Mouse (Mus musculus) forebrain, embryonic 11.5 days (tissue): ENCODE results near the gene Abca3. TPM values are rescaled to one million over a fixed set of nuclear protein-coding genes. Genes with fewer than 3 reads are reported as not detected.
A peak's percentile ranks its signal among the peaks of the same experiment; 100 is the strongest.

Experiments
- ATAC-seq: fragments of 200-750 bp; cut with Nextera tagmentation; replicated peaks from 2 replicates; pipeline ENCODE4 v1.8.0; 2017; ENCODE audit warnings: moderate TSS enrichment; ENCODE audit not compliant: low FRiP score
- DNase-seq: peaks from one replicate; pipeline ENCODE4 v3.0.0-alpha.2; 2017; ENCODE audit warnings: low spot score
- H3K27ac ChIP-seq: fragments of 300-500 bp; sonication (generic); 2 replicates; pipeline ENCODE4 v1.5.1; 2014; ENCODE audit warnings: low read depth, low read length
- H3K27me3 ChIP-seq: fragments of 300-500 bp; sonication (generic); 2 replicates; pipeline ENCODE4 v1.6.1; 2014; ENCODE audit warnings: mild to moderate bottlenecking, low read length, mixed read lengths; ENCODE audit not compliant: control insufficient read depth, insufficient read depth
- H3K36me3 ChIP-seq: fragments of 300-500 bp; sonication (generic); 2 replicates; pipeline ENCODE4 v1.6.1; 2014; ENCODE audit warnings: mild to moderate bottlenecking, low read length, moderate library complexity, mixed read lengths; ENCODE audit not compliant: control insufficient read depth, insufficient read depth
- H3K4me1 ChIP-seq: fragments of 300-500 bp; sonication (generic); replicated peaks from 2 replicates; pipeline ENCODE4 v1.6.1; 2014; ENCODE audit warnings: low read length, mixed read lengths; ENCODE audit not compliant: control insufficient read depth, insufficient read depth
- H3K4me2 ChIP-seq: fragments of 300-500 bp; sonication (generic); 2 replicates; pipeline ENCODE4 v1.6.1; 2014; ENCODE audit warnings: low read depth, mild to moderate bottlenecking, low read length, moderate library complexity, mixed read lengths; ENCODE audit not compliant: severe bottlenecking
- H3K4me3 ChIP-seq: fragments of 300-500 bp; sonication (generic); 2 replicates; pipeline ENCODE4 v1.5.1; 2014; ENCODE audit warnings: low read depth, low read length
- H3K9ac ChIP-seq: fragments of 300-500 bp; sonication (generic); 2 replicates; pipeline ENCODE4 v1.6.1; 2014; ENCODE audit warnings: low read length
- H3K9me3 ChIP-seq: fragments of 300-500 bp; sonication (generic); 2 replicates; pipeline ENCODE4 v1.6.1; 2016; ENCODE audit warnings: low read length, mixed read lengths; ENCODE audit not compliant: control insufficient read depth
- WGBS: fragments of 180-500 bp; shearing (Covaris S2); extraction: QIAGEN DNeasy Blood & Tissue Kit; methylation state at CpG from one replicate; pipeline ENCODE4 v1.1.7; 2014; 5-methylcytosine and 5-hydroxymethylcytosine counted together
- polyA plus RNA-seq: library from polyadenylated mRNA; unstranded; fragments of >200 nt; fragmentation: Nextera tagmentation; extraction: Ambion mirVana; gene quantifications from 2 replicates; pipeline ENCODE4 v1.2.1, GENCODE M21; 2014

The Abca3 gene
- 12.9 and 14.6 TPM in 2 replicates for polyA plus RNA-seq

DNA sequence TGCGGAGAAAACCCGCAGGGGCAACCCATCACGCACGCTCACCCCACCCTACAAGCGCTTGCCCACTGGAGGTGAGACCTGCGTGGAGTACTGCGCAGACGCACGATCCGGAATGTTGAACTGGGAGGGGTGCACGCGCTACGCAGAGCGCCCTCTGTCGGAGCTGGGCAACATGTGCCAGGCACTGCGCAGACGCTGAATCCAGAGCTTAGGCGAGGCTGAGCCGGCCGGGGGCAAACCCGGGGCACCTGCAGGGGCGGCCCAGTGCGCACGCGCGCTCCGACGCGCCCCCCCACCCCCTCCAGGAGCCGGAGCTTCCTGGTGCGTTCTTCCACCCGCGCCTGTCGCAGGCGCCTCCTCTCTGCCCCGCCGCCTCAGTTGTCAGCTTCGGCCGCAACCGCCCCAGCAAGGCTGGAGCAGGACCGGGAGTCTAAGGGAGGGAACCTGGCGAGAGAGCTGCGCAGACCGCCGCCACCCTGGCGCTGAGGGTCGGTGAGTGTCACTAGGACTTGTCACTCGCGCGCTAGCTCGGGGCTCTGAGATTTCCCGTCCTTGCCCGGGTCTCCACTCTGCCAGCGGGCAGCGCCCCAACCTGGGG, at the start of gene Abca3:
Abca3 (plus strand) TSS at position 191 of the 598 bp plus-strand sequence.
- peak; percentile 99 for DNase-seq
- H3K4me2 ChIP-seq, result peak within 1 kb of the TSS; percentile 96
- H3K9ac ChIP-seq, result peak within 1 kb of the TSS; percentile 78
- no peak within 1 kb of the TSS for H3K27ac ChIP-seq
- H3K9me3 ChIP-seq, result no peaks in the 10 kb centered on the region
- peak within 1 kb of the TSS; percentile 74 for H3K4me3 ChIP-seq
- peak; percentile 98 for ATAC-seq
- peaks cover 8% of the 10 kb centered on the region for H3K27me3 ChIP-seq
- peaks cover 4% of the 10 kb centered on the region; the same call in 1 of the 2 replicates for H3K4me1 ChIP-seq
- H3K36me3 ChIP-seq, result no peaks in the 10 kb centered on the region
- under 1% methylated on average over 55 of the region's 55 CpGs for WGBS

DNA sequence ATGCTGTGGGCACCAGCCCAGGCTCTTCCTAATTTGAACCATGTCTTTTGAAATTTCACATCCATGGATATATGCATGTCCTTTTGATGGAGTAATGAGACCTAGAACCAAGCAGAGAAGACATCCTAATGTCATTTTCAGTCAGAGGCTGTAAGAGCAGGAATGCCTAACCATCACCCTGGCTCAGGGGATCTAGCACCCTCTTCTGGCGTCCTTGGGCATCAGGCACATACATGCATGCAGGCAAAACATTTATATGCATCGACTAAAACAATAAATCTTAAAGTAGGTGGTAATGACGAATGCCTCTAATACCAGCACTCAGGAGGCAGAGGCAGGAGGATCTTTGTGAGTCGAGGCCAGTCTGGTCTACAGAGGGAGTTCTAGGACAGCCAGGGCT, 44.2 kb upstream of the Abca3 start:
- DNase-seq (no peak), ATAC-seq (no peak)
- 47% methylated on average over 4 of the region's 4 CpGs for WGBS
- no peaks in the 10 kb centered on the region for H3K4me1 ChIP-seq
- no peaks in the 10 kb centered on the region for H3K36me3 ChIP-seq
- no peaks in the 10 kb centered on the region for H3K9me3 ChIP-seq
- no peak overlapping the region for H3K27ac ChIP-seq
- no peak overlapping the region for H3K4me3 ChIP-seq
- H3K4me2 ChIP-seq, result no peak overlapping the region
- H3K9ac ChIP-seq, result no peak overlapping the region
- no peaks in the 10 kb centered on the region for H3K27me3 ChIP-seq

DNA sequence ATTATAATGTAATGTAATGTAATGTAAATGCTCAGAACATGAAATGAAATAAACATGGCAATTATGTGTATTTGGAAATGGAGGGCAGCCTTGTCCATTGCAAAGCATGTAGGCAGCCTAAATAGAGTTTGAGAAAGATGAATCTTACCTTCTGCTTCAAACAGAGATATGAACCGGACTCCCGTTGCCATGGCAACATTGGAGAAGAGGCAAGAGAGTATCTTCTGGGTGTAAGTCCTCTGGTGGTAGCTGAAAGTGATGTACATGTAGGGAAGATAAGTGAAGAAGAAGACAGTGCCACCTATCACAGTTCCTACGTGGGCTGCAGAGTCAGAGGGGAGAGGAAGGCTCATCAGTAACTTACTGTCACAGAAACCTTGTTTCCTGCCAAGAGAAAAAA, 30.9 kb upstream of the Abca3 start:
- Histone ChIP-seq H3K4me3 (no peak overlapping the region), H3K36me3 (no peaks in the 10 kb centered on the region), H3K4me2 (no peak overlapping the region), H3K9me3 (no peaks in the 10 kb centered on the region), H3K27ac (no peak overlapping the region), H3K9ac (no peak overlapping the region), H3K27me3 (no peaks in the 10 kb centered on the region), H3K4me1 (no peaks in the 10 kb centered on the region)
- DNase-seq (no peak), ATAC-seq (no peak)
- WGBS, result 91% methylated on average over 3 of the region's 3 CpGs

DNA sequence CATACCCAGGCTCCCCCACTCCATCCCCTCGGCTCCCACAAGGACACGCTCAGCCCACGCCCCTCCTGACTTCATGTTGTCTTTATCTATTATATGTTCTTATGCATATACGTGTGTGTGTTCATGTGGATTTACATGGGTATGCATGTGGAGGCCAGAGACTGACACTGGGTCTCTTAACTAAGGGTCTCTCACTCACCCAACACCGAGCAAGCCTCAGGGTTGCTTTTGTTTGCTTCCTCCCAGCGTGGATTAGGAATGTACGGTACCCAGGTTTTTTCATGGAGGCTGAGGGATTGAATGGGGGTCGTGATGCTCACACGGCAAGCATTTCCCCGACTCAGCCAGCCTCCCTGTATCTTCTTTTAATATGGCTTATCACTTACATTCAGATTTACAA, 26.7 kb upstream of the Abca3 start:
- Histone ChIP-seq H3K27ac (no peak overlapping the region), H3K9ac (no peak overlapping the region), H3K27me3 (no peaks in the 10 kb centered on the region), H3K4me1 (no peaks in the 10 kb centered on the region), H3K36me3 (no peaks in the 10 kb centered on the region), H3K4me3 (no peak overlapping the region), H3K4me2 (no peak overlapping the region), H3K9me3 (no peaks in the 10 kb centered on the region)
- no peak for ATAC-seq
- DNase-seq, result no peak
- 82% methylated on average over 10 of the region's 10 CpGs for WGBS

DNA sequence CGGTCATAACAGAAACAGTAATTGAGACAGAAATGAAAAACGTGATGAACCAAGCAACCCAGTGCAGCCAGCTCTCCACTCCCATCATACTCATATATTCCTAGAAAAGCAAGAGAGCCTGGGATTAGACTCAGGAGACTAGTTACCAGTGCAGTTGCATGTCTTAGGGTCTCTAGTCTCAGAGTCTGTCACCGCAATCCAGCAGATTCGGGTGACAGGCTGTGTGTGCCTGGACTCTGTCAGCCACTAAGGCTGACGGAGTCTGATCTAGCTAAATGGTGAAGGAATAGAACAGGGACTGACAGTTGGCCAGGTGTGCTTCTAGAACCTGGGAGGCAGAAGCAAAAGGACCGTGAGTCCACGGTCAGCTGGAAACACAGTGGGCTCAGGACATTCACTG, 24.1 kb upstream of the Abca3 start:
- WGBS, result 80% methylated on average over 7 of the region's 7 CpGs
- Histone ChIP-seq H3K4me2 (no peak overlapping the region), H3K9ac (no peak overlapping the region), H3K4me3 (no peak overlapping the region), H3K36me3 (no peaks in the 10 kb centered on the region), H3K27ac (no peak overlapping the region), H3K4me1 (no peaks in the 10 kb centered on the region), H3K27me3 (no peaks in the 10 kb centered on the region), H3K9me3 (no peaks in the 10 kb centered on the region)
- DNase-seq, result no peak
- ATAC-seq, result no peak

DNA sequence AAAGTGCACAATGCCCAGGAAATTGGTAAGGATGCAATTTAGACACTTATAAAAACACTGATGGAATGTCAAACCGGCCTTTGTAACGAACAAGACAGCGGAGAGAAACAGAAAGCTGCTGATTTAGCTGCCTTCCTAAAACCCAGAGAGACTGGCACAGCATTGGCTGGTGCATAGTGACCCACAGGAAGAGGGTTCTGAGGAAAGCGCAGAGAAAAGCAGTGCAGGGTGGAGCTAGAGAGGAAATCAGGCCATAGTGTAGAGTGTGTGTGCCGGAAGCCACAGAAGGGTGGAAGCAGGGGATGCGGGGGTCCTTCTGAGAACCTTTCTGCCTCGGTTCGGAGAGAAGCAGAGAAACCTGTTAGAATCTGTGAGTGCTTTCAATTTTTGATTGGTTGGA, 7.1 kb upstream of the Abca3 start:
- Histone ChIP-seq H3K9me3 (no peaks in the 10 kb centered on the region), H3K4me2 (no peak overlapping the region), H3K4me3 (no peak overlapping the region), H3K9ac (no peak overlapping the region), H3K4me1 (no peaks in the 10 kb centered on the region), H3K36me3 (no peaks in the 10 kb centered on the region), H3K27me3 (no peaks in the 10 kb centered on the region), H3K27ac (no peak overlapping the region)
- no peak for DNase-seq
- WGBS, result 76% methylated on average over 8 of the region's 8 CpGs
- ATAC-seq, result no peak

DNA sequence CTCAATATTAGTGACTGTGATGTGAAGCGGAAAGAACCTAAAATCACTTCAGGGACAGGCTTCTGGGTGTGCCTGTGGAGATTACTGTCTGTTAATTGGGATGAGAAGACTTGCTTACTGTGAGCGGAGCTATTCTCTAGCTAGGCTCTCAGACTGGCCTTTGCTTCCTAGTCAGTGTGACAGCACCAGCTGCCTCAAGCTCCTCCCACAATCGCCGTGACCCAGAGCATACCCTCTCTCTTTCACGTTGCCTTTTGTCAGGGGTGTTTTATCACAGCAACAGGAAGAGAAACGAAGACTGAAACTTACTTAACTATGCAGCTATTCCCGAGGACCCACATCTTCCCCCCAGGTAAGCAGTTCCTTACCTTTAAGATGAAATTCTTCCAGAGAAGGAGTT, 4.9 kb upstream of the Abca3 start:
- no peaks in the 10 kb centered on the region for H3K36me3 ChIP-seq
- DNase-seq, result no peak
- no peak overlapping the region for H3K4me3 ChIP-seq
- no peaks in the 10 kb centered on the region for H3K9me3 ChIP-seq
- H3K9ac ChIP-seq, result no peak overlapping the region
- ATAC-seq, result no peak
- peaks cover 8% of the 10 kb centered on the region for H3K27me3 ChIP-seq
- WGBS, result 39% methylated on average over 7 of the region's 7 CpGs
- H3K4me1 ChIP-seq, result no peaks in the 10 kb centered on the region; the same call in 1 of the 2 replicates
- no peak overlapping the region for H3K27ac ChIP-seq
- no peak overlapping the region for H3K4me2 ChIP-seq

DNA sequence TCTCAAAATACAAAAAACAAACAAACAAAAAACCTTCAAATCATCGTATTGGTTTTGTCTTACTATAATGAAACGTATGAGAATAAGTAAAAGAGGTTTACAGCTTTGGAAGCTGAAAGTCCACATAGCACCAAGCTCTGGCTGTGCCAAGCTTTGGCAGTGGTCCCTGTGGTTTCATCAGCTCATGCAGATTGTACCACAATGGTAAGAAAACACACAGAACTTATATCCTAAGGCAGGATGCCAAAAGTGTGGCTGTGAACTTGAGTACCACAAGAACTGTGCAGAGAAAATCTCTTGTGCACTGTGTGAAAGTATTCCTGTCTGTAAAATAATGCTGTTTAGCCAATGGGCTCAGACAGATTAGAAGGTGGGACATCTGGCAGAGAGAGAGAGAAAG, 2.6 kb upstream of the Abca3 start:
- Histone ChIP-seq H3K4me3 (no peak overlapping the region), H3K9ac (no peak overlapping the region), H3K27me3 (peaks cover 8% of the 10 kb centered on the region), H3K36me3 (no peaks in the 10 kb centered on the region), H3K9me3 (no peaks in the 10 kb centered on the region), H3K4me2 (no peak overlapping the region), H3K4me1 (peaks cover 4% of the 10 kb centered on the region; the same call in 1 of the 2 replicates), H3K27ac (no peak overlapping the region)
- DNase-seq, result no peak
- WGBS, result 74% methylated on average over 2 of the region's 2 CpGs
- no peak for ATAC-seq
